Mouse (Mus musculus) limb, embryonic 10.5 days (tissue): ENCODE measurements at regions not wholly inside any gene's neighbourhood (a gene's known extent, or its start where the extent isn't known, plus 50 kb on each side); places are given as distances from the start of the nearest gene placed in this dataset.
A peak's percentile ranks its signal among the peaks of the same experiment; 100 is the strongest.

Experiments
- DNase-seq: peaks from one replicate; pipeline ENCODE4 v3.0.0-alpha.2; 2017; ENCODE audit warnings: low spot score
- H3K27ac ChIP-seq: fragments of 300-500 bp; sonication (generic); 2 replicates; pipeline ENCODE4 v1.5.1; 2016; ENCODE audit warnings: mild to moderate bottlenecking
- H3K27me3 ChIP-seq: fragments of 300-500 bp; sonication (generic); 2 replicates; pipeline ENCODE4 v1.6.1; 2016; ENCODE audit warnings: low read depth, mild to moderate bottlenecking; ENCODE audit not compliant: poor library complexity, severe bottlenecking
- H3K36me3 ChIP-seq: fragments of 300-500 bp; sonication (generic); 2 replicates; pipeline ENCODE4 v1.6.1; 2016; ENCODE audit warnings: mild to moderate bottlenecking, moderate library complexity
- H3K4me1 ChIP-seq: fragments of 300-500 bp; sonication (generic); 2 replicates; pipeline ENCODE4 v1.6.1; 2016
- H3K4me3 ChIP-seq: fragments of 300-500 bp; sonication (generic); 2 replicates; pipeline ENCODE4 v1.5.1; 2016; ENCODE audit warnings: mild to moderate bottlenecking, moderate library complexity
- H3K9me3 ChIP-seq: fragments of 300-500 bp; sonication (generic); replicated peaks from 2 replicates; pipeline ENCODE4 v1.6.1; 2016; ENCODE audit warnings: mild to moderate bottlenecking
- WGBS: fragments of 180-500 bp; shearing (Covaris S2); methylation state at CpG from one replicate; pipeline ENCODE4 v1.1.7; 2016; 5-methylcytosine and 5-hydroxymethylcytosine counted together

DNA sequence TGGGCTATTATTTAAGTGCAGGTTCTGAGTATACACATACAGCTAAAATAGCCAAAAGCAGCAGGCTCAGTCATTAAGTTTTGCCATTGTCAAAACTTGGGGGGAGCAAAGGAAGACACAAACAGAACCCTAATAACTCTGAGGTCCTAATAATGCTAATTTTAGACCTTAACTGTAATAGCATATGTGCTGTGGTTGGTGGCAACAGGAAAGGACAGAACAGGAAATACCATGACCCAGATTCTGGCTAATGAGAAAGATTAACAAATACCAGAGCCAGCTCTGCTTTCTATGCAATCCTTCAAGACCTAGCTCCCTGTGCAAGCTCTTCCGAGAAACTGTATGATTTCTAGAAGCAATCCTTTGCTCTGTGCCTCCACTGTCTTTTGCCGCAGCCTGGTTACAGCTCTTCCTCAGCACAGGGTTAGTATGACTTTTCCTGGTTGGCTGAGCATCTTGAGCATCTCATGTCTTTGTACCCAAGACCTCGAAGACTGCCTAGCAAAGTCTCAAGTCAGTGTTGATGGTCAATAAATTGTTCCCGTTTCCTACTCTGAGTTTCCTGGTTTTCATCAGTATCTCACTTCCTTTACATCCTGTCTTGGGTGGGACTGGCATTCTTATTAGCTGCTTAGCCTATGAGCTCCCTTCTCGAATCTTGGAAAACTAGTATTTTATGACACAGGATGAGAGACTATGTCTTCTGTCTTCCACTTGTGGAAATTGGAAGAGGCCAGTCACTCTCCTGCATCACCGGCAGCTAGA, 49.9 kb upstream of the Eed start:
- H3K9me3 ChIP-seq: no peaks in the 10 kb centered on the region
- 77% methylated on average over 6 of the region's 6 CpGs for WGBS
- H3K27ac ChIP-seq: peak overlapping the region; percentile 61
- H3K4me1 ChIP-seq: peaks cover 27% of the 10 kb centered on the region
- no peak for DNase-seq
- H3K27me3 ChIP-seq: no peaks in the 10 kb centered on the region
- no peaks in the 10 kb centered on the region for H3K36me3 ChIP-seq
- H3K4me3 ChIP-seq: no peak overlapping the region

DNA sequence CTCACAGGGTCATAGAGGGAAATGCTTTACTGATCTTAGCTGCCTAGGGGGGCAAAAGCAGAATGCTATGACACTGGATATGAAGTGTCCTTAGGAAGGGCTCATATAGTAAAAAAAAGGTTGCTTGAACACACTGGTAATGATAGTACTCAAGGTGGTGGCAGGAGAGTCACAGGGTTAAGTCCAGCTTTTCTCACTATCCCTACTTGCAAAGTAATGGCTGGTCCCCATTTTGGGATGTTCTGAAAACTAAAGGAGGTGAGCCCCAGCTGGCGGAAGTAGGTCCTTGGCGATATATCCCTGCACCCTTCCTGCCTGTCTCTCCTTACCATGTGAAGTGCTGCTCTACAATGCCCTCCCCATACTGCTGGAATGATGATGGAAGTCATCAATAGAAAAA, 52.3 kb upstream of the Eed start:
- Histone ChIP-seq H3K36me3 (no peaks in the 10 kb centered on the region), H3K4me1 (peaks cover 27% of the 10 kb centered on the region), H3K9me3 (no peaks in the 10 kb centered on the region), H3K27me3 (no peaks in the 10 kb centered on the region), H3K4me3 (no peak overlapping the region), H3K27ac (no peak overlapping the region)
- 94% methylated on average over 2 of the region's 2 CpGs for WGBS
- no peak for DNase-seq

GRCm38 (mm10) chr7:90033640-90034312, 53.0 kb upstream of the Eed start:
- DNase-seq: no peak
- peaks cover 25% of the 10 kb centered on the region for H3K4me1 ChIP-seq
- no peaks in the 10 kb centered on the region for H3K36me3 ChIP-seq
- no peaks in the 10 kb centered on the region for H3K9me3 ChIP-seq
- H3K4me3 ChIP-seq: no peak overlapping the region
- no peaks in the 10 kb centered on the region for H3K27me3 ChIP-seq
- no peak overlapping the region for H3K27ac ChIP-seq
- 94% methylated on average over 9 of the region's 9 CpGs for WGBS

GRCm38 (mm10) chr7:90034498-90034897, 53.7 kb upstream of the Eed start:
- no peaks in the 10 kb centered on the region for H3K36me3 ChIP-seq
- peaks cover 18% of the 10 kb centered on the region for H3K4me1 ChIP-seq
- DNase-seq: no peak
- no peak overlapping the region for H3K4me3 ChIP-seq
- no peaks in the 10 kb centered on the region for H3K27me3 ChIP-seq
- H3K9me3 ChIP-seq: no peaks in the 10 kb centered on the region
- H3K27ac ChIP-seq: no peak overlapping the region
- 95% methylated on average over 3 of the region's 3 CpGs for WGBS

GRCm38 (mm10) chr7:90035396-90035795, 54.6 kb upstream of the Eed start:
- DNase-seq: no peak
- WGBS: 73% methylated on average over 7 of the region's 7 CpGs
- H3K9me3 ChIP-seq: no peaks in the 10 kb centered on the region
- H3K4me1 ChIP-seq: peaks cover 9% of the 10 kb centered on the region
- no peaks in the 10 kb centered on the region for H3K27me3 ChIP-seq
- no peak overlapping the region for H3K27ac ChIP-seq
- H3K4me3 ChIP-seq: no peak overlapping the region
- H3K36me3 ChIP-seq: no peaks in the 10 kb centered on the region

GRCm38 (mm10) chr7:90037736-90038135, 57.0 kb upstream of the Eed start:
- Histone ChIP-seq H3K4me1 (peaks cover 18% of the 10 kb centered on the region), H3K36me3 (no peaks in the 10 kb centered on the region), H3K27me3 (no peaks in the 10 kb centered on the region), H3K9me3 (no peaks in the 10 kb centered on the region), H3K27ac (no peak overlapping the region), H3K4me3 (no peak overlapping the region)
- DNase-seq: no peak
- 93% methylated on average over 4 of the region's 4 CpGs for WGBS

DNA sequence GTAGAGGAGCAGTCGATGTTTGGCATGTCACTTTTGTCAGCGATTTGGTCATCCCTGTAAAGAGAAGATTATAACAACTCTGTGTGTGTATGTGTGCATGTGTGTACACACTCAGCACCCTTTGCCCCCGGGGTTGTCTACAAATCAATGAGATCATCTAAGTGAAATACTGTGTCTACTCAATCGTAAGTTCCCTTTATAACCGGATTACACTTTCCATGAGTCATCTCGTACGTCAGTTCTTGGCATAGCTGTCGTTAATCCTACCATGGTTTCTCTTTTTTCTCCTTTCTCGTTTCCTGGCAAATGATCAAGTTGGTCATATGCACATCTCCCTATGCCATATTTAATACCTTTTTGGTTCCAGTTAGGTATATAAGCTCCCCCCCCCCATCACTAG, 58.7 kb upstream of the Eed start:
- 91% methylated on average over 9 of the region's 9 CpGs for WGBS
- no peak for DNase-seq

DNA sequence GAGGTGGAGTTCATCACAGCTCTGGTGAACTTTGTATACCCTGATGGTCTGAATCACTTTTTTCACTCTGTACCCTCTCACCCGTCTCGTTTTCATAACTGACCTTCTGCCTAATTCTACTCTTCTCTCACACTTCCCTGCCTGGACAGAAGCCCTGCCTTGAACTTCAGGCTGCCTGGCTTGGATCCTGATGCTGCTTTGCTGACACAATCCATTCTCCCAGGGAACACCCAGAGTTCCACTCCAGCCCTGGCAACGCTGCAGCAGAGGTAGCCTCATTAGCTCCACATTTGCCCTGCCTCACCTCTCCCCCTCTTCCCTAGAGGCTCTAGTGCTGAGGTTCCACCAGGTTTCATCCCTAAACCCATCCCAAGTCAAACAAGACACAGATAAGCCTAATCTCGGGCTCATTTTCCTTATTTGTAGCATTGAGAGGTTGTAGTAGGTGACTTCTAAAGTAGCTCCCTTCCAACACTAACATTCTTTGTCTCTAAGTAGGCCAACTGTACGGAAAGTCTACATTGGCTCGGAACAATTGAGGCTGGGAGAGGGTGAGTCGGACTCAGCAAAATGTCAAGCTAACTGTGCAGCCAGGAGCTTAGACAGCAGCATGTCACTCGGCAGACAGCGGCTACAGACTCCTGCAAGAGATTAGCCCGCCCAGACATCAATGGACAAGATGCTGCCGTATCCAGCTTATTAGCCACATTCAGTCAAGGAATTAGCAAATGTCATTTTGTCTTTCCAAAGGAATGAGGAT, 60.0 kb upstream of the Eed start:
- WGBS: 77% methylated on average over 11 of the region's 11 CpGs
- H3K27ac ChIP-seq: no peak overlapping the region
- peaks cover 18% of the 10 kb centered on the region for H3K4me1 ChIP-seq
- no peak overlapping the region for H3K4me3 ChIP-seq
- no peaks in the 10 kb centered on the region for H3K9me3 ChIP-seq
- H3K36me3 ChIP-seq: no peaks in the 10 kb centered on the region
- no peak for DNase-seq
- H3K27me3 ChIP-seq: no peaks in the 10 kb centered on the region

More for the DNA sequence above, 58.7 kb upstream of the Eed start:
- Histone ChIP-seq H3K4me3 (no peak overlapping the region), H3K27me3 (no peaks in the 10 kb centered on the region), H3K36me3 (no peaks in the 10 kb centered on the region), H3K9me3 (no peaks in the 10 kb centered on the region), H3K4me1 (peaks cover 18% of the 10 kb centered on the region), H3K27ac (no peak overlapping the region)

- no peaks in the 10 kb centered on the region for H3K36me3 ChIP-seq
These were observed 60.8 kb upstream of the Eed start for GRCm38 (mm10) chr7:90041565-90042024.

DNA sequence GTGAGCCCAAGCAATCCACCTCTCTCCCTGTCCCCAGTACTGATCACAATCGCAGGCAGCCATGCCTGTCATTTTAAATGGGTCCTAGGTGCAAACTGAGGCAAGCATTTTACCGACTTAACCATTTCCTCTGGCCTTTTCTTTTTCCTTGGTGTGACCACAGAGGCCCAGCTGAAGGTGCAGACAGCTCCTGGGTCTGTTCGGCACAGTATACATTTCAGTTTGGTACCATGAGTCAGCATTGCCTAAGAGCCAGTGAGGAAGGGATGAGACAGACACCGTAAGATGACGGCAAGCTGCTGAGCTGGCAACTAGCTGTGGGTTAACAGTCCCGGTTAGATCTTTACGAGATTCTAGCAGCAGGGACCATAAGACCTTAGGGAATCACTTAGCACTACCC, 61.6 kb upstream of the Eed start:
- H3K27ac ChIP-seq: peak overlapping the region; percentile 31; the same call in 1 of the 2 replicates

More at GRCm38 (mm10) chr7:90041565-90042024, 60.8 kb upstream of the Eed start:
- DNase-seq: no peak
- WGBS: 77% methylated on average over 5 of the region's 5 CpGs
- Histone ChIP-seq H3K4me3 (no peak overlapping the region), H3K4me1 (peaks cover 18% of the 10 kb centered on the region), H3K27me3 (no peaks in the 10 kb centered on the region), H3K27ac (no peak overlapping the region; the same call in 1 of the 2 replicates), H3K9me3 (no peaks in the 10 kb centered on the region)

GRCm38 (mm10) chr7:90043526-90043925, 62.7 kb upstream of the Eed start:
- Histone ChIP-seq H3K9me3 (no peaks in the 10 kb centered on the region), H3K4me3 (no peak overlapping the region), H3K36me3 (no peaks in the 10 kb centered on the region), H3K27me3 (no peaks in the 10 kb centered on the region), H3K4me1 (peaks cover 18% of the 10 kb centered on the region), H3K27ac (no peak overlapping the region)
- no peak for DNase-seq
- 86% methylated on average over 8 of the region's 8 CpGs for WGBS

More for the DNA sequence above, 61.6 kb upstream of the Eed start:
- DNase-seq: no peak
- Histone ChIP-seq H3K27me3 (no peaks in the 10 kb centered on the region), H3K4me3 (no peak overlapping the region), H3K36me3 (no peaks in the 10 kb centered on the region), H3K4me1 (peaks cover 18% of the 10 kb centered on the region), H3K9me3 (no peaks in the 10 kb centered on the region)
- 78% methylated on average over 7 of the region's 7 CpGs for WGBS

GRCm38 (mm10) chr7:90044100-90044698, 63.4 kb upstream of the Eed start:
- Histone ChIP-seq H3K36me3 (no peaks in the 10 kb centered on the region), H3K27me3 (no peaks in the 10 kb centered on the region), H3K9me3 (no peaks in the 10 kb centered on the region), H3K4me1 (peaks cover 18% of the 10 kb centered on the region), H3K4me3 (no peak overlapping the region), H3K27ac (no peak overlapping the region)
- DNase-seq: no peak
- WGBS: 91% methylated on average over 4 of the region's 4 CpGs
